Mouse (Mus musculus) cerebellum, postnatal 4 days (tissue): ENCODE measurements at regions not wholly inside any gene's neighbourhood (a gene's known extent, or its start where the extent isn't known, plus 50 kb on each side); places are given as distances from the start of the nearest gene placed in this dataset.
"Not testable (repeated sequence)": the region's sequence is repeated elsewhere in the genome, so short reads cannot be mapped to it uniquely, and the experiment has no call there.

Source experiments
- DNase-seq, 2 experiments: peaks; one replicate each; pipeline ENCODE4 v3.0.0; 2022; ENCODE audit warnings: low spot score in 2 of 2, mixed read lengths in 1 of 2

GRCm38 (mm10) chr10:11801372-11802230, 458.4 kb downstream of the Epm2a start:
- not testable (repeated sequence) for DNase-seq

GRCm38 (mm10) chr10:11809255-11809654, 466.1 kb downstream of the Epm2a start:
- no peak for DNase-seq

- no peak for DNase-seq
These were observed 479.3 kb downstream of the Epm2a start for GRCm38 (mm10) chr10:11822418-11822959.

- DNase-seq, result no peak
These were observed 497.9 kb downstream of the Epm2a start for GRCm38 (mm10) chr10:11841094-11841493.

GRCm38 (mm10) chr10:11841494-11841893, 498.3 kb downstream of the Epm2a start:
- DNase-seq, result no peak

GRCm38 (mm10) chr10:11846141-11846540, 502.9 kb downstream of the Epm2a start:
- no peak for DNase-seq

GRCm38 (mm10) chr10:11875145-11876131, 532.2 kb downstream of the Epm2a start:
- DNase-seq, result no peak

GRCm38 (mm10) chr10:11886237-11886636, 543.0 kb downstream of the Epm2a start:
- DNase-seq, result no peak

GRCm38 (mm10) chr10:11888953-11889352, 545.7 kb downstream of the Epm2a start:
- no peak for DNase-seq

- no peak for DNase-seq
These were observed 578.9 kb downstream of the Epm2a start for GRCm38 (mm10) chr10:11922132-11922531.

- no peak for DNase-seq
These were observed 595.0 kb downstream of the Epm2a start for GRCm38 (mm10) chr10:11938164-11938563.

- DNase-seq, result no peak
These were observed 599.6 kb downstream of the Epm2a start for GRCm38 (mm10) chr10:11942772-11943171.

GRCm38 (mm10) chr10:11960327-11960922, 617.2 kb downstream of the Epm2a start:
- peak in 1 of 2 experiments; percentile 3 for DNase-seq

GRCm38 (mm10) chr10:12004966-12005365, 661.8 kb downstream of the Epm2a start:
- DNase-seq, result no peak

- no peak for DNase-seq
These were observed 662.7 kb downstream of the Epm2a start for GRCm38 (mm10) chr10:12005889-12006288.

- DNase-seq, result no peak
These were observed 674.1 kb downstream of the Epm2a start for GRCm38 (mm10) chr10:12017286-12017685.

- no peak for DNase-seq
These were observed 675.1 kb downstream of the Epm2a start for GRCm38 (mm10) chr10:12018281-12018680.

- DNase-seq, result peak in 1 of 2 experiments; percentile 10
These were observed 676.1 kb downstream of the Epm2a start for GRCm38 (mm10) chr10:12019159-12019779.

- no peak for DNase-seq
These were observed 677.4 kb downstream of the Epm2a start for GRCm38 (mm10) chr10:12020576-12020975.

- no peak for DNase-seq
These were observed 692.0 kb downstream of the Epm2a start for GRCm38 (mm10) chr10:12035159-12035558.

GRCm38 (mm10) chr10:12045937-12046336, 702.7 kb downstream of the Epm2a start:
- DNase-seq, result no peak
